Mouse (Mus musculus) megakaryocyte-erythroid progenitor cell, adult 5-6 weeks (primary cell): Measurements from ENCODE around the gene AI464131. TPM values are rescaled to one million over a fixed set of nuclear protein-coding genes. Genes with fewer than 3 reads are reported as not detected.
A peak's percentile ranks its signal among the peaks of the same experiment; 100 is the strongest.

Experiments
- ATAC-seq: replicated peaks from 2 replicates; pipeline ENCODE4 v1.8.0; 2016; ENCODE audit warnings: mild to moderate bottlenecking, inconsistent platforms; ENCODE audit not compliant: severe bottlenecking, poor library complexity, low FRiP score, low TSS enrichment
- total RNA-seq, 2 experiments: library from RNA; stranded (forward) in 1 of 2; stranded (reverse) in 1 of 2; fragments of 200-1000, 215-1000 nt in 1 of 2; fragments of >200 nt in 1 of 2; fragmentation: Nextera tagmentation in 1 of 2; gene quantifications; 2 replicates each; pipeline ENCODE4 v1.2.3; 2014 to 2017

AI464131 gene
- total RNA-seq (2014; fragmentation: Nextera tagmentation) (0.15 TPM in 1 of 2 replicates, not detected in the other), total RNA-seq (2017) (not detected in 2 replicates)

GRCm38 (mm10) chr4:41502986-41503412 is at the start of gene AI464131:
Gene AI464131, minus strand, starts transcription at chr4:41503076.
- peak; percentile 89 for ATAC-seq

GRCm38 (mm10) chr4:41552529-41552928 is 49.7 kb upstream of the AI464131 start:
- ATAC-seq = peak; percentile 70

- no peak for ATAC-seq
Observed at GRCm38 (mm10) chr4:41547086-41547485, 44.2 kb upstream of the AI464131 start.

- no peak for ATAC-seq
Observed at GRCm38 (mm10) chr4:41545985-41546384, 43.1 kb upstream of the AI464131 start.

GRCm38 (mm10) chr4:41542136-41542535 is 39.3 kb upstream of the AI464131 start:
- no peak for ATAC-seq

- ATAC-seq = no peak
Observed at GRCm38 (mm10) chr4:41534866-41535265, 32.0 kb upstream of the AI464131 start.

GRCm38 (mm10) chr4:41532420-41532819 is 29.5 kb upstream of the AI464131 start:
- 0 out of 2 replicates have a peak, but pooled peaks have one; percentile 67 for ATAC-seq

- ATAC-seq = no peak
Observed at GRCm38 (mm10) chr4:41527996-41528395, 25.1 kb upstream of the AI464131 start.

GRCm38 (mm10) chr4:41527076-41527475 is 24.2 kb upstream of the AI464131 start:
- ATAC-seq = no peak

GRCm38 (mm10) chr4:41526553-41526952 is 23.7 kb upstream of the AI464131 start:
- ATAC-seq = no peak

- ATAC-seq = no peak
Observed at GRCm38 (mm10) chr4:41524829-41525228, 22.0 kb upstream of the AI464131 start.

GRCm38 (mm10) chr4:41523839-41524238 is 21.0 kb upstream of the AI464131 start:
- no peak for ATAC-seq

GRCm38 (mm10) chr4:41522788-41523187 is 19.9 kb upstream of the AI464131 start:
- ATAC-seq = no peak

GRCm38 (mm10) chr4:41522136-41522535 is 19.3 kb upstream of the AI464131 start:
- no peak for ATAC-seq

- ATAC-seq = no peak
Observed at GRCm38 (mm10) chr4:41520641-41521040, 17.8 kb upstream of the AI464131 start.

GRCm38 (mm10) chr4:41519195-41519594 is 16.3 kb upstream of the AI464131 start:
- ATAC-seq = no peak

- no peak for ATAC-seq
Observed at GRCm38 (mm10) chr4:41518349-41518748, 15.5 kb upstream of the AI464131 start.

GRCm38 (mm10) chr4:41517233-41517632 is 14.4 kb upstream of the AI464131 start, which contains the start of gene 1110017D15Rik:
Gene 1110017D15Rik, minus strand, starts transcription at chr4:41517333.
- no peak for ATAC-seq

GRCm38 (mm10) chr4:41513714-41514113 is 10.8 kb upstream of the AI464131 start:
- ATAC-seq = no peak

- no peak for ATAC-seq
Observed at GRCm38 (mm10) chr4:41513309-41513708, 10.4 kb upstream of the AI464131 start.

- no peak for ATAC-seq
Observed at GRCm38 (mm10) chr4:41507998-41508397, 5.1 kb upstream of the AI464131 start.
